Mouse (Mus musculus): ENCODE measurements around the gene Tdrd9. TPM values are rescaled to one million over a fixed set of nuclear protein-coding genes. Genes with fewer than 3 reads are reported as not detected.

Gene Tdrd9
- total RNA-seq, 2 experiments from 2014 or later, result 0.26 to 0.88 TPM

Small RNA genes lying within 50 kb of the gene (microRNA-seq; reads per million reads assigned to microRNA genes)
- not detected for gene Mir3073a
- not detected for gene Mir3073b

Other genes with a start within 250 kb of the Tdrd9 start
- gene Klc1, start 212.7 kb upstream of the Tdrd9 start, total RNA-seq (2021), result 100 to 1,000 TPM; 901 to 907 TPM
- gene Xrcc3, start 157.7 kb upstream of the Tdrd9 start, total RNA-seq (2021), result 1 to 10 TPM; 3.0 to 3.2 TPM
- gene Zfyve21, start 157.4 kb upstream of the Tdrd9 start, total RNA-seq (2021), result 10 to 100 TPM; 14.9 to 19.2 TPM
- gene Ppp1r13b, start 63.4 kb upstream of the Tdrd9 start, total RNA-seq (2021), result 10 to 100 TPM; 60.8 to 61.3 TPM
- 100 to 1,000 TPM; 467 TPM for gene Atp5mpl, start 4.6 kb upstream of the Tdrd9 start, total RNA-seq (2021)
- not detected for gene Rd3l, start 9.8 kb downstream of the Tdrd9 start, total RNA-seq (2021)
- 1 to 10 TPM; 1.1 to 2.2 TPM for gene Aspg, start 135.1 kb downstream of the Tdrd9 start, total RNA-seq (2021)
- gene Kif26a, start 174.6 kb downstream of the Tdrd9 start, total RNA-seq (2021), result 1 to 10 TPM; 7.3 to 8.2 TPM